Mouse (Mus musculus) kidney, embryonic 15.5 days (tissue): ENCODE results near the gene Uroc1. TPM values are rescaled to one million over a fixed set of nuclear protein-coding genes. Genes with fewer than 3 reads are reported as not detected.

Source experiments
- ATAC-seq: fragments of 200-750 bp; cut with Nextera tagmentation; replicated peaks from 2 replicates; pipeline ENCODE4 v1.8.0; 2017; ENCODE audit warnings: moderate TSS enrichment; ENCODE audit not compliant: low FRiP score
- H3K27ac ChIP-seq: fragments of 300-500 bp; sonication (generic); 2 replicates; pipeline ENCODE4 v1.5.1; 2015; ENCODE audit warnings: mild to moderate bottlenecking, inconsistent platforms
- H3K27me3 ChIP-seq: fragments of 300-500 bp; sonication (generic); 2 replicates; pipeline ENCODE4 v1.6.1; 2015; ENCODE audit warnings: inconsistent platforms
- H3K36me3 ChIP-seq: fragments of 300-500 bp; sonication (generic); 2 replicates; pipeline ENCODE4 v1.6.1; 2015; ENCODE audit warnings: inconsistent platforms
- H3K4me1 ChIP-seq: fragments of 300-500 bp; sonication (generic); 2 replicates; pipeline ENCODE4 v1.6.1; 2015; ENCODE audit warnings: inconsistent platforms
- H3K4me2 ChIP-seq: fragments of 300-500 bp; sonication (generic); 2 replicates; pipeline ENCODE4 v1.6.1; 2015; ENCODE audit warnings: moderate library complexity, mild to moderate bottlenecking, inconsistent platforms
- H3K4me3 ChIP-seq: fragments of 300-500 bp; sonication (generic); replicated peaks from 2 replicates; pipeline ENCODE4 v1.5.1; 2015; ENCODE audit warnings: mild to moderate bottlenecking, inconsistent platforms
- H3K9ac ChIP-seq: fragments of 300-500 bp; sonication (generic); 2 replicates; pipeline ENCODE4 v1.6.1; 2015; ENCODE audit warnings: mild to moderate bottlenecking, inconsistent platforms
- H3K9me3 ChIP-seq: fragments of 300-500 bp; sonication (generic); replicated peaks from 2 replicates; pipeline ENCODE4 v1.6.1; 2016; ENCODE audit warnings: inconsistent platforms
- WGBS: fragments of 180-500 bp; shearing (Covaris S2); methylation state at CpG from one replicate; pipeline ENCODE4 v1.1.7; 2015; ENCODE audit warnings: mixed read lengths; 5-methylcytosine and 5-hydroxymethylcytosine counted together
- polyA plus RNA-seq: library from polyadenylated mRNA; unstranded; fragments of >200 nt; fragmentation: Nextera tagmentation; extraction: Ambion mirVana; gene quantifications from 2 replicates; pipeline ENCODE4 v1.2.1, GENCODE M21; 2015

Uroc1 gene
- polyA plus RNA-seq, 1 experiment from 2014 or later = 0.44 TPM

DNA sequence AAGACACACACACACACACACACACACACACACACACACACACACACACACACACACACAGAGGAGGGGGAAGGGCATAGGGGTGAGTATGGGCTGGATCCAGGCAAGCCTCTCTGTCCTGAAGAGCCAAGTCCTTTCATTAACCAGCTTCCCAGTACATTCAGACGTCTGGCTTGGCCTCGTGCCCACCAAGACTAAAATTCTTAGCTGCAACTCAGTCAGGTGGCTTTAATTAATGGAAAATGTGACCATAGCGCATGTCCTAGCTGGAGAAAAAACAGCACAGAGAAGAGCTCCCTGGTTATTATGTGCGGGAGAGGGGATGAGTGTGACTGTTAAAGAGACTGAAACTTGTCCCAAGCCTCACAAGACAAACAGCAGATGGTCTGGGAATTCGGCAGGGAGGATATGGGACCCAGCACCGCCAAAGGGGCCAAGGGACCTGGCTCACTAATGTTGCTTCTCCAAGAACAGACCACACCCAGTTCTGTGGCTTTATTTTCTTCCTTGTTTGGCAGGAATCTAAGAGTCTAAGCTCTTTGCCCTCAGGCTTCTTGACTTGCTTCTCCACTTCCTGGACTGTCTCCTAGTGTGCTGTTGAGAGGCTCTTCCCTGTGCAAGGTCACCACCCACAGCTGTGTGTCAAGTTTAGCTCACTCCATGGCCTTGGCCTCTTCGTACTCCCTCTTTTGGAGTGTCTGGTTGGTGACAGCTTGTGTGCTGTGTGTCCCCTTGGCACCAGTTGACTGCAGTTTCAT, 27.1 kb downstream of the Uroc1 start:
- Histone ChIP-seq H3K4me1 (peaks cover 35% of the 10 kb centered on the region), H3K9me3 (no peaks in the 10 kb centered on the region), H3K36me3 (no peaks in the 10 kb centered on the region), H3K4me2 (no peak overlapping the region), H3K27ac (peak overlapping the region; percentile 61), H3K27me3 (no peaks in the 10 kb centered on the region), H3K4me3 (no peak overlapping the region), H3K9ac (no peak overlapping the region)
- WGBS = 40% methylated on average over 7 of the region's 7 CpGs
- ATAC-seq = peak; percentile 68

DNA sequence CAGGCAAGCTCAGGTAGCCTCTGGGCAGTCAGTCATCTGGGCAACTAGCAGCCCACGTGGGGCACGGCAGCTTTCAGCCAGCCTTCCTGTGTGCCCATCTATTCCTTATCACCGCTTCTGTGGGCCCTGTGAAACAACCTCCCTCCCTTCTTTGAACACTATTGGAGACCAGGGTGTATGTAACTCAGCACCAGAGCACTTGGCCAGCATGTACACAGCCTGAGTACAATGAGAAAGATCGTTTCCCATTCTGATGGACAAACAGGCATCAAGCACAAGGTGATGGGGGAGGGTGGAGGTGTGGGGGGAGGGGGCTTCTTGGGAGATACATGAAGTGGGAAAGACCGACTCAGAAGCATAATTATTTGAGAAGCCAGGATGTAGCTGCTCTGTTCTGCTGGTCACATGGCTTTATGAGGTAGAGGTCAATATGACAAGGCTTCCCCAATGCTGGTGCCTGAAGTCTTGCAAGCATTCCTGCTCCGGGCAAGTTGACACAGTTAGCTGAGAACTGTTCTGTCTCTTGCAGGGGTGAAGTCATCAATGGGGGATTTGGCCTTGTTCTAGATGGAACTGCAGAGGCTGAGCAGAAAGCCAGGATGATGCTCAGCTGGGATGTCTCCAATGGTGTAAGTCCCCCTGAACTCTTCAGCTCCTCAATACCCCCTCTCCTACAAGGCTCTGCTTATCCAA, 28.0 kb downstream of the Uroc1 start:
- no peak overlapping the region for H3K27ac ChIP-seq
- H3K4me2 ChIP-seq = no peak overlapping the region
- WGBS = 88% methylated on average over 6 of the region's 6 CpGs
- H3K4me1 ChIP-seq = peaks cover 35% of the 10 kb centered on the region
- no peaks in the 10 kb centered on the region for H3K9me3 ChIP-seq
- no peaks in the 10 kb centered on the region for H3K36me3 ChIP-seq
- no peak for ATAC-seq
- H3K4me3 ChIP-seq = no peak overlapping the region
- H3K27me3 ChIP-seq = no peaks in the 10 kb centered on the region
- H3K9ac ChIP-seq = no peak overlapping the region

- WGBS = 88% methylated on average over 5 of the region's 5 CpGs
- Histone ChIP-seq H3K27ac (no peak overlapping the region), H3K4me2 (no peak overlapping the region), H3K9ac (no peak overlapping the region), H3K27me3 (no peaks in the 10 kb centered on the region), H3K9me3 (no peaks in the 10 kb centered on the region), H3K36me3 (no peaks in the 10 kb centered on the region), H3K4me1 (peaks cover 26% of the 10 kb centered on the region), H3K4me3 (no peak overlapping the region)
- no peak for ATAC-seq
These were observed 30.2 kb downstream of the Uroc1 start for GRCm38 (mm10) chr6:90363301-90363700.

DNA sequence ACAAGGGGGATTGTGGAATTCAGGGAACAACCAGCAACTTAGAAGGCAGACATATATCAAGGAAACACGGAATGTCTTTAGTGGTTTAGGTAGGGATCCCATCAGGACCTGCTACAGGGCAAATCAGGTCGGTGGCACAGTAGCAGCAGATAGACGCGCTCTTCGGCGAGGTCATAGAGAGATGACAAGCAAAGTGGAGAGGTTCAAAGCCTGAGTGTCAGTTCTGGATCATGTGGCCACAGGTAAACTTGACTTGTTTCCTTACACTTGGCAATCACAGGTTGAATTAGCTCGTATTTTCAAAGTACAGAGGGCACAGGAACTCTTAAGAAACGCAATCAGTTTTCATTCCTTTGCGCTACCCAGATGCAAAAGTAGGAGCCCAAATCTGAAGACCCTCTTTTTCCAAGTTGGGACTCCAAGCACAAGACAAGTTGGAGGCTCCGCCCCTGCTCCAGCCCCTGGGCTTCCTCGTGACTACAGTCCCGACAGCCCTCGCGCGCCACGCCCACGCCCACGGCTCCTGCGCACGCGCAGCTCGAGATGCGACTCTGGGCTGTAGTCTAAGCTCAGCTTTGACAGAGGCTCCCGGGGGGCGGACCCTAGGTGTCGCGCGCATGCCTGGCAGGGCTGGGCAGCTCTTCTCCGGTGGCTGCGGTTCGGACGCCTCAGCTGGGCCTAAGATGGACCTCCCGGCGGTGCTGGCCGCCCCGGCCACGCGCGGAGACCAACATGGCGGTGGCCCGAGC, 36.1 kb downstream of the Uroc1 start, which contains the start of gene Zxdc:
Gene Zxdc, plus strand, starts transcription at position 517 of the 749 bp plus-strand sequence.
- peak; percentile 98 for ATAC-seq
- 5% methylated on average over 41 of the region's 41 CpGs for WGBS
- H3K4me2 ChIP-seq = peak within 1 kb of the TSS; percentile 94

DNA sequence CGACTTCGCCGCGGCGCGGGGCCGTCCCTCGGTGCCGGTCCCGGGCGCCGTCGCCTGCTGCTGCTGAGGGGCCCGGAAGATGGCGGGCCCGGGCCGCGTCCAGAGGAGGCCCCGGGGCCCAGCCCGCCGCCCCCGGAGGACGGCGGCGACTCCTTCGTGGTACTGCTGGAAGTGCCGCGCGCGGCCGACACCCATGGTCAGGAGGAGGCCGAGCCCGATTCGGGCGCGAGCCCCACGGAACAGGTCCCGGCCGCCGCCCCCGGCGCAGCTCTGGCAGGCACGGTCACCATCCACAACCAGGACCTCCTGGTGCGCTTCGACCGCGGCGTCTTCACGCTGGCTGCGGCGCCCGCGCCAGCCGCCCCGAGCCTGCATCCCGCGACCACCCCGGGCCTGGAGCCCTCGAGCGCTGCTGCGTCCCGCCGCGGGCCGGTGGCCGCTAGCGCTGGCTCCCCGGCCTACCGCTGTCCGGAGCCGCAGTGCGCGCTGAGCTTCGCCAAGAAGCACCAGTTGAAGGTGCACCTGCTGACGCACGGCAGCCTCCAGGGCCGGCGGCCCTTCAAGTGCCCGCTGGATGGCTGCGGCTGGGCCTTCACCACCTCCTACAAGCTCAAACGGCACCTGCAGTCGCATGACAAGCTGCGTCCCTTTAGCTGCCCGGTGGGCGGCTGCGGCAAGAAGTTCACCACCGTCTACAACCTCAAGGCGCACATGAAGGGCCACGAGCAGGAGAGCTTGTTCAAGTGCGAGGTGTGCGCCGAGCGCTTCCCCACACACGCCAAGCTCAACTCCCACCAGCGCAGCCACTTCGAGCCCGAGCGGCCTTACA, 36.9 kb downstream of the Uroc1 start:
- Histone ChIP-seq H3K4me1 (peaks cover 24% of the 10 kb centered on the region), H3K4me2 (peak overlapping the region; percentile 94), H3K9ac (peak overlapping the region; percentile 89), H3K36me3 (peaks cover 30% of the 10 kb centered on the region), H3K27ac (peak overlapping the region; percentile 88), H3K4me3 (peak overlapping the region; percentile 95), H3K27me3 (no peaks in the 10 kb centered on the region), H3K9me3 (no peaks in the 10 kb centered on the region)
- WGBS = under 1% methylated on average over 91 of the region's 98 CpGs
- ATAC-seq = peak; percentile 86

More for the DNA sequence above, 36.1 kb downstream of the Uroc1 start, which contains the start of gene Zxdc:
- H3K27me3 ChIP-seq = no peaks in the 10 kb centered on the region
- peak within 1 kb of the TSS; percentile 95 for H3K4me3 ChIP-seq
- peaks cover 24% of the 10 kb centered on the region for H3K4me1 ChIP-seq
- peak within 1 kb of the TSS; percentile 89 for H3K9ac ChIP-seq
- no peaks in the 10 kb centered on the region for H3K9me3 ChIP-seq
- peaks cover 22% of the 10 kb centered on the region for H3K36me3 ChIP-seq
- peak within 1 kb of the TSS; percentile 88 for H3K27ac ChIP-seq

DNA sequence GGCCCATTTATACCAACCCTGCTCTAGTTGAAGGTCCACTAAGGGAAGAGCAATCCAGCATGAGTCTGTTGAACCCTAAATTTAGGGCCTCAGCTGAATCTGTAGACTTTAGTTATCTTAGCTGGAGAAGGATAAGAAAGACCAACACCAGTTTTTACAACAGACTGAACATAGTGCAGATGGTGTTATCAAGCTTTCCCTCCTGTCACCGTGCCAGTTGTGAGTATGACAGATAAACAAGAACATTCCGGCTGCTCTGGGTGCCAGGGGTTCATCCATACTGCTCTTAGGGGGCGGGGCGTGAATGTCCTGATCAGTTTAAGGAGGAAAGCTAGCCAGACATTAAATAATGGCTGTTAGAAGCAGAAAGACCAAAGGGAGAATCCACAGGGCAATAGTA, 41.6 kb downstream of the Uroc1 start:
- 86% methylated on average over 4 of the region's 4 CpGs for WGBS

DNA sequence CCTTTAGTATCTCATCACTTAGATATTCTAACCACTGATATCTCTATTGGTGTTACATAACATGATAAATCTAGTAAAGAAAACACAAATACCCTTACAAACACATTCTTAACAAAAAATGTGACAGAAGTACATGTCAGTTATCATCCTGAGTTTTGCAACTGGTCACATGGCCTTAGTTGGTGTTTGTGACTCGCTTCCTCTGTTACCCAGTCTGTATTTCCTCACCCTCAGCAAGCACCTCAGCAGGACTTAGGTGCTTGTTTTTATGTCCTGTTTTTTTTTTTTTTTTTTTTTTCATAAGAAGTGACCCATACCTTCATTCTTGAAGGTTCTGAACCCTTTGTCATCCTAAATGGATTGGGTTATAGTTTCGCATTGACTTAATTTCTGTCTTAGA, 44.6 kb downstream of the Uroc1 start:
- WGBS = 97% methylated on average over 2 of the region's 2 CpGs
- H3K4me1 ChIP-seq = 0 out of 2 replicates have a peak, but pooled peaks cover under 1% of the 10 kb centered on the region
- no peaks in the 10 kb centered on the region for H3K9me3 ChIP-seq

More for the DNA sequence above, 41.6 kb downstream of the Uroc1 start:
- no peak overlapping the region for H3K4me3 ChIP-seq
- H3K9me3 ChIP-seq = no peaks in the 10 kb centered on the region
- no peak for ATAC-seq
- no peak overlapping the region for H3K27ac ChIP-seq
- H3K4me2 ChIP-seq = no peak overlapping the region
- H3K4me1 ChIP-seq = peaks cover 20% of the 10 kb centered on the region
- peaks cover 75% of the 10 kb centered on the region for H3K36me3 ChIP-seq
- no peaks in the 10 kb centered on the region for H3K27me3 ChIP-seq
- H3K9ac ChIP-seq = no peak overlapping the region

DNA sequence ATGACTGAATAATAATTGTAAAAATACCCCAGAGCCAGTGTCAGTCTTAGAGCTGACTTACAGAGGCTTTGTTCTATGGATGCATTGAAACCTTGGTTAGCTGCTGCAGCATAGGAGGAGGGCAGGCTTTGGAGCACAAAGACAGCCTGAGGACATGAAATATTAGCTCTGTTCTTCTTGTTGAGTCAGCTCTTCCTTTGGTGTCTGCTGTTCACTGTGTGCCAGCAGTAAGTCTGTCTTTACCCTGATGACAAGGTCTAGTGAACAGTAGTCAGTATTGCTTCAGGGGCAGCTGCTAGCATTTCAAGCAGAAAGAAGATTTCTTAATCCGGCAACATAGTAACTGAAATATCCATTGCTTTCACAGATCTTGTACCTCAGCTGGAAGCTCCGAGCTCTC, 48.4 kb downstream of the Uroc1 start:
- no peaks in the 10 kb centered on the region for H3K27me3 ChIP-seq
- no peak overlapping the region for H3K27ac ChIP-seq
- no peak overlapping the region for H3K4me3 ChIP-seq
- H3K9me3 ChIP-seq = no peaks in the 10 kb centered on the region
- H3K4me2 ChIP-seq = no peak overlapping the region
- no peaks in the 10 kb centered on the region for H3K4me1 ChIP-seq
- H3K9ac ChIP-seq = no peak overlapping the region
- no peak for ATAC-seq
- 95% methylated on average over 2 of the region's 2 CpGs for WGBS
- peaks cover 94% of the 10 kb centered on the region for H3K36me3 ChIP-seq

More for the DNA sequence above, 44.6 kb downstream of the Uroc1 start:
- Histone ChIP-seq H3K36me3 (peaks cover 98% of the 10 kb centered on the region), H3K27ac (no peak overlapping the region), H3K4me2 (no peak overlapping the region), H3K4me3 (no peak overlapping the region), H3K9ac (no peak overlapping the region), H3K27me3 (no peaks in the 10 kb centered on the region)
- no peak for ATAC-seq

GRCm38 (mm10) chr6:90390629-90391028, 57.5 kb downstream of the Uroc1 start:
- Histone ChIP-seq H3K9me3 (no peaks in the 10 kb centered on the region), H3K9ac (no peak overlapping the region), H3K4me3 (no peak overlapping the region), H3K4me1 (no peaks in the 10 kb centered on the region), H3K27me3 (no peaks in the 10 kb centered on the region), H3K36me3 (peaks cover 71% of the 10 kb centered on the region), H3K27ac (no peak overlapping the region), H3K4me2 (no peak overlapping the region)
- ATAC-seq = no peak
- 84% methylated on average over 4 of the region's 4 CpGs for WGBS

DNA sequence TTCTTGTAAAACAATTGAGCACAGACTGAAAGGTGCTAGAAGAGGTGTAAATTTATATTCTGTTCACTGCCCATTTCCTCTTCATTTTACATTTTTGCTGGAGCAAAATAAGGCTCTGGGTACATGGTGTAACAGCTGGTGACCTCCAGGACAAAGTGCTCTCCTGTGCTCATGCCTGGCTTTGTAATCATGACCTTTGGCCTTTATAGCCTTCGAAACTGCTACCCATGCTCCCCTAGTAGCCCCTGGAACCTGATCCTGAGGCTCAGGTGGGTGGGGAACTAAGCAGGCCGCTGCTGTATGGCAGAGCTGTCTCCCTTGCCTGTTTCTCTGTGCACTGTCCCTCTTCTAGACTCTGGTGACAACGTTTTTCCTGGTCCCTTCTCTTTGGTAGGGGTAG, 60.9 kb downstream of the Uroc1 start:
- Histone ChIP-seq H3K4me2 (no peak overlapping the region), H3K9ac (no peak overlapping the region), H3K27me3 (no peaks in the 10 kb centered on the region), H3K36me3 (peaks cover 51% of the 10 kb centered on the region), H3K9me3 (no peaks in the 10 kb centered on the region), H3K27ac (no peak overlapping the region), H3K4me1 (no peaks in the 10 kb centered on the region), H3K4me3 (no peak overlapping the region)
- 45% methylated on average over 3 of the region's 3 CpGs for WGBS
- no peak for ATAC-seq

DNA sequence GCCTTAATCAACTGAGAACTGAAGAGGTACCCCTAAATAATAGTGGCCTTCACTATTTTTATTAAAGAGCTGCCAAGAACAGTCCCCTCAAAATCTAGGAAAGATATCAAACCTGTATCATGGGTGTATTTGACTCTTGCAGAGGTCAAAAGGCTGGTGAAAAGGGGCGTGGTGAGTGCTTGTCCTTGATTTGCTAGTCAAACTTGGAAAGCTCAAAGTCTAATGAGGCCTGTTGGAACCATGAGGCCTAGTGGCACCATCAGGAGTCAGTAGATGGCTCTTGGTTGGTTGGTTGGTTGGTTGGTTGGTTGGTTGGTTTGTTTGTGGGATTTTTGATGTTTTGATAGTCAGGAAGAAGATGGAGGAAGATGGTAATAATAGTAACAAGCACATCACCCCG, 62.7 kb downstream of the Uroc1 start:
- no peak for ATAC-seq
- H3K27ac ChIP-seq = no peak overlapping the region
- 91% methylated on average over 2 of the region's 2 CpGs for WGBS
- no peaks in the 10 kb centered on the region for H3K9me3 ChIP-seq
- H3K9ac ChIP-seq = no peak overlapping the region
- no peaks in the 10 kb centered on the region for H3K27me3 ChIP-seq
- H3K4me1 ChIP-seq = no peaks in the 10 kb centered on the region
- H3K36me3 ChIP-seq = peaks cover 41% of the 10 kb centered on the region
- H3K4me2 ChIP-seq = no peak overlapping the region
- no peak overlapping the region for H3K4me3 ChIP-seq
